Mouse (Mus musculus) heart, embryonic 16.5 days (tissue): ENCODE data around the gene Htra2. TPM values are rescaled to one million over a fixed set of nuclear protein-coding genes. Genes with fewer than 3 reads are reported as not detected.

Experiments
- ATAC-seq: fragments of 200-750 bp; cut with Nextera tagmentation; replicated peaks from 2 replicates; pipeline ENCODE4 v1.8.0; 2017; ENCODE audit warnings: moderate number of reproducible peaks; ENCODE audit not compliant: insufficient read depth, low FRiP score; ENCODE audit errors: extremely low read depth
- H3K27ac ChIP-seq: fragments of 300-500 bp; sonication (generic); 2 replicates; pipeline ENCODE4 v1.5.1; 2014; ENCODE audit warnings: mild to moderate bottlenecking, low read length, control low read depth, moderate library complexity
- H3K27me3 ChIP-seq: fragments of 300-500 bp; sonication (generic); 2 replicates; pipeline ENCODE4 v1.6.1; 2014; ENCODE audit warnings: low read length, mixed read lengths; ENCODE audit not compliant: control insufficient read depth, insufficient read depth
- H3K36me3 ChIP-seq: fragments of 300-500 bp; sonication (generic); 2 replicates; pipeline ENCODE4 v1.6.1; 2014; ENCODE audit not compliant: control insufficient read depth, insufficient read depth
- H3K4me1 ChIP-seq: fragments of 300-500 bp; sonication (generic); 2 replicates; pipeline ENCODE4 v1.6.1; 2014; ENCODE audit warnings: low read length, mixed read lengths; ENCODE audit not compliant: control insufficient read depth, insufficient read depth
- H3K4me2 ChIP-seq: fragments of 300-500 bp; sonication (generic); 2 replicates; pipeline ENCODE4 v1.6.1; 2014; ENCODE audit warnings: low read depth, mild to moderate bottlenecking, control low read depth, low read length
- H3K4me3 ChIP-seq: fragments of 300-500 bp; sonication (generic); 2 replicates; pipeline ENCODE4 v1.5.1; 2014; ENCODE audit warnings: mild to moderate bottlenecking, control low read depth, low read length
- H3K9ac ChIP-seq: fragments of 300-500 bp; sonication (generic); 2 replicates; pipeline ENCODE4 v1.6.1; 2014; ENCODE audit warnings: low read length, control low read depth
- H3K9me3 ChIP-seq: fragments of 300-500 bp; sonication (generic); replicated peaks from 2 replicates; pipeline ENCODE4 v1.6.1; 2016; ENCODE audit warnings: low read length; ENCODE audit not compliant: control insufficient read depth
- WGBS: fragments of 180-500 bp; shearing (Covaris S2); extraction: QIAGEN DNeasy Blood & Tissue Kit; methylation state at CpG from one replicate; pipeline ENCODE4 v1.1.7; 2014; 5-methylcytosine and 5-hydroxymethylcytosine counted together
- polyA plus RNA-seq: library from polyadenylated mRNA; unstranded; fragments of >200 nt; fragmentation: Nextera tagmentation; extraction: Ambion mirVana; gene quantifications from 2 replicates; pipeline ENCODE4 v1.2.1, GENCODE M21; 2015

Gene Htra2
- polyA plus RNA-seq, 1 experiment from 2014 or later = 81.8 TPM

- WGBS = 11% methylated on average over 2 of the region's 2 CpGs
- Histone ChIP-seq H3K4me1 (peaks cover 15% of the 10 kb centered on the region), H3K27ac (no peak overlapping the region)
Observed at GRCm38 (mm10) chr6:83074979-83075378, 19.9 kb upstream of the Htra2 start.

GRCm38 (mm10) chr6:83071220-83071619, 16.1 kb upstream of the Htra2 start:
- Histone ChIP-seq H3K36me3 (no peaks in the 10 kb centered on the region), H3K9ac (no peak overlapping the region), H3K27ac (no peak overlapping the region), H3K9me3 (no peaks in the 10 kb centered on the region), H3K4me2 (no peak overlapping the region), H3K4me1 (peaks cover 12% of the 10 kb centered on the region; the same call in 1 of the 2 replicates), H3K27me3 (peaks cover 93% of the 10 kb centered on the region), H3K4me3 (0 out of 2 replicates have a peak overlapping the region, but pooled peaks have one; percentile 6)
- 3% methylated on average over 24 of the region's 24 CpGs for WGBS
- ATAC-seq = no peak

More at GRCm38 (mm10) chr6:83074979-83075378, 19.9 kb upstream of the Htra2 start:
- no peaks in the 10 kb centered on the region for H3K9me3 ChIP-seq
- H3K4me3 ChIP-seq = no peak overlapping the region
- no peaks in the 10 kb centered on the region for H3K36me3 ChIP-seq
- peaks cover 66% of the 10 kb centered on the region for H3K27me3 ChIP-seq
- no peak overlapping the region for H3K4me2 ChIP-seq
- no peak overlapping the region for H3K9ac ChIP-seq
- ATAC-seq = no peak

DNA sequence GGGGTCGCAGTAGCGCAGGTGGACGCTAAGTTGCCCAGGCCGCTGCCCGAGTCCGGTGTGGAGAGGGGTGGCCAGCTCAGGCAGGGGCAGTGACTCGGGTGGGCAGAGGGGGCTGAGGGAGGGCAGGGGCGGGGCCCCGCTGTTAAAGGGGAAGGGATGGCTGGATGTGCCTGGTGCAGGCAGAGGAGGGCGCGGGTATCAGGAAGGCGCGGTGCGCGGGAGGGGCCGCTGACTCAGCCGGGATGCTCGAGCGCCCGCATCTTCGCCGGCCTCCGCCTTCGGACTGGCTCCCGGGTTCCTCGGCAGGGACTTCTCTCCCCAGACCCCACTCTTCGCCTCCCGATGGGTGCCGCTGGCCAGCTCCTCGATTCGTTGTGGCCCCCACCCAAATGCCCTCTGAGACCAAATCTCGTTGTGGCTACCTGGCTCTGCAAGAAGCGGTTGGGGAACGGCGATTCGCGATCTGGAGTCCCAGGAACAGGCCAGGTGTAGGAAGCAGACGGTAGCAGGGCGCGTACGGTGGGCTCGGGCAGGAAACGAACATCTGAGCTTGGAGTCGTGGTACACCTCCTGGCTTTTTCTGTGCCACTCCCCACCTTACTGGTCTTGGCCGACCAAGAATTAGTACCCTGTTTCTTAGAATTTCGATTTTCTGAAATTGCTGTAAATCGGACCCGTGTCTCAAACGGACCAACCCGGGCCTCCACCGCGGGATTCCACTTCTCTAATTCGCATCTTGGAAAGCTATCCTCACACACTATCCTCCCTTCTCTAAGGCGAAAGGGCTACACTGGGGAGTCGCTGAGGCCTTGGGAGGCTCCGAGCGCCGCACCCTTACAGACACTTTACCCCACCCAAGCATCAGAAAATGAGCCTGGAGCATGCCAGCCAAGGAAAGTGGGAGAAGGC, 15.5 kb upstream of the Htra2 start:
- H3K4me2 ChIP-seq = peak overlapping the region; percentile 19; the same call in 1 of the 2 replicates
- H3K9me3 ChIP-seq = no peaks in the 10 kb centered on the region
- H3K36me3 ChIP-seq = no peaks in the 10 kb centered on the region
- H3K27me3 ChIP-seq = peaks cover 94% of the 10 kb centered on the region
- H3K4me1 ChIP-seq = peaks cover 12% of the 10 kb centered on the region; the same call in 1 of the 2 replicates
- whole genome bisulfite sequencing = under 1% methylated on average over 57 of the region's 58 CpGs
- no peak overlapping the region for H3K27ac ChIP-seq
- peak overlapping the region; percentile 34 for H3K4me3 ChIP-seq
- no peak for ATAC-seq
- no peak overlapping the region for H3K9ac ChIP-seq

- Histone ChIP-seq H3K27me3 (peaks cover 95% of the 10 kb centered on the region), H3K9ac (no peak within 1 kb of the TSS), H3K4me2 (peak within 1 kb of the TSS; percentile 56; the same call in 1 of the 2 replicates), H3K36me3 (no peaks in the 10 kb centered on the region), H3K9me3 (no peaks in the 10 kb centered on the region), H3K27ac (no peak within 1 kb of the TSS), H3K4me3 (peak within 1 kb of the TSS; percentile 34), H3K4me1 (peaks cover 12% of the 10 kb centered on the region; the same call in 1 of the 2 replicates)
- WGBS = 2% methylated on average over 10 of the region's 10 CpGs
- ATAC-seq = no peak
Observed at GRCm38 (mm10) chr6:83070247-83070310, 15.0 kb upstream of the Htra2 start, which contains the start of gene Tlx2. TSS of gene Tlx2 (minus strand) at chr6:83070293.

DNA sequence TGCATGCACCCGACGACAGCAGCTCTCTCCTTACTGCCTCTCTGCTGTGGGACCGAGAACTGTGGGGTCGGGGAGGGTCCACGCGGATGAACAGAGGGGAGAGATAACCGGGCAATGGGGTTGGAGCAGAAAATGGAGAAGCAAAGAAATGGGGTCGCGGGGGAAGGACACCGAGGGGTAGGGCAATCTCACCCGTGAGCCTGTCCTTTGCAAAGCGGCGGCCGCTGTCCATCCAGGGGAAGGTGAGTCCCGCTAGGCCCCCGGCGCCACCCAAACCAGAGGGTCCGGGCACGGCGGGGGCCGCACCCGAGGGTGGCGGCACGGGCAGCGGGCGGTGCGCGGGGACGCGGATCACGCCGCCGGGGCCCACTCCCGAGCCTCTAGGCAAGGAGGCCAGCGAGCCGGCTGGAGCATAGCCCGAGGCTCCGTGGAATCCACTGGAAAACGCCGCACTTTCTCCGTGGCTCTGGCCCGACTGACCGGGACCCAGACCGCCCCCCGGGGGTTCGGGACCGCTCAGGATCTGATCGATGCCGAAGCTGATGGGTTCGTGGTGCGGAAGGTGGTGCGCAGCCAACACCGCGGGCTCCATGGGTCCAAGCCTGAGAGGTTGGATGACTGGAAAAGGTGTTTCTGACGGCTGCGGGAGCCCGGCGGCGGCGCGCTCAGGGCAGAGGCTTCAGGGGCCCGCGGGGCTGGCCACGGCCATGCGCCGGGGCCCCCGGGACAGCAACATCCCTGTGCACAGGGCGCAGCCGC, 14.6 kb upstream of the Htra2 start:
- Histone ChIP-seq H3K4me2 (peak overlapping the region; percentile 19; the same call in 1 of the 2 replicates), H3K27me3 (peaks cover 95% of the 10 kb centered on the region), H3K9ac (no peak overlapping the region), H3K9me3 (no peaks in the 10 kb centered on the region), H3K4me3 (peak overlapping the region; percentile 34), H3K4me1 (peaks cover 12% of the 10 kb centered on the region; the same call in 1 of the 2 replicates), H3K36me3 (no peaks in the 10 kb centered on the region), H3K27ac (no peak overlapping the region)
- no peak; the same call in 1 of the 2 replicates for ATAC-seq
- 1% methylated on average over 68 of the region's 69 CpGs for WGBS

GRCm38 (mm10) chr6:83068706-83069487, 13.8 kb upstream of the Htra2 start:
- Histone ChIP-seq H3K4me2 (peak overlapping the region; percentile 56), H3K36me3 (no peaks in the 10 kb centered on the region), H3K27me3 (peaks cover 95% of the 10 kb centered on the region), H3K9me3 (no peaks in the 10 kb centered on the region), H3K4me1 (peaks cover 12% of the 10 kb centered on the region; the same call in 1 of the 2 replicates), H3K9ac (no peak overlapping the region), H3K27ac (no peak overlapping the region), H3K4me3 (peak overlapping the region; percentile 29)
- ATAC-seq = no peak
- WGBS = 1% methylated on average over 77 of the region's 81 CpGs

GRCm38 (mm10) chr6:83068221-83068620, 13.1 kb upstream of the Htra2 start:
- H3K9ac ChIP-seq = no peak overlapping the region

GRCm38 (mm10) chr6:83066441-83066840, 11.4 kb upstream of the Htra2 start:
- no peak overlapping the region for H3K4me3 ChIP-seq
- H3K36me3 ChIP-seq = no peaks in the 10 kb centered on the region
- H3K27ac ChIP-seq = no peak overlapping the region
- peaks cover 96% of the 10 kb centered on the region for H3K27me3 ChIP-seq
- H3K4me2 ChIP-seq = no peak overlapping the region
- no peaks in the 10 kb centered on the region for H3K9me3 ChIP-seq
- H3K4me1 ChIP-seq = peaks cover 12% of the 10 kb centered on the region; the same call in 1 of the 2 replicates
- ATAC-seq = no peak
- 26% methylated on average over 6 of the region's 6 CpGs for WGBS
- no peak overlapping the region for H3K9ac ChIP-seq

More at GRCm38 (mm10) chr6:83068221-83068620, 13.1 kb upstream of the Htra2 start:
- no peak for ATAC-seq
- H3K36me3 ChIP-seq = no peaks in the 10 kb centered on the region
- peaks cover 12% of the 10 kb centered on the region; the same call in 1 of the 2 replicates for H3K4me1 ChIP-seq
- peak overlapping the region; percentile 56 for H3K4me2 ChIP-seq
- peaks cover 95% of the 10 kb centered on the region for H3K27me3 ChIP-seq
- whole genome bisulfite sequencing = 9% methylated on average over 8 of the region's 8 CpGs
- H3K27ac ChIP-seq = no peak overlapping the region
- peak overlapping the region; percentile 29 for H3K4me3 ChIP-seq
- H3K9me3 ChIP-seq = no peaks in the 10 kb centered on the region
